Mouse (Mus musculus) gastrocnemius, adult 2 months (tissue): ENCODE data around the gene Nrk. TPM values are rescaled to one million over a fixed set of nuclear protein-coding genes. Genes with fewer than 3 reads are reported as not detected.

ENCODE experiments used
- DNase-seq: peaks from one replicate; pipeline ENCODE4 v3.0.0; 2022
- H3K27ac ChIP-seq: fragments of 200-600 bp; 2 replicates; pipeline ENCODE4 v1.8.1; 2022; ENCODE audit warnings: mild to moderate bottlenecking
- H3K4me3 ChIP-seq: fragments of 200-600 bp; 2 replicates; pipeline ENCODE4 v1.8.1; 2022; ENCODE audit warnings: mild to moderate bottlenecking, moderate library complexity
- CTCF ChIP-seq: fragments of 200-600 bp; IDR thresholded peaks from 2 replicates; pipeline ENCODE4 v1.8.1; 2022; ENCODE audit warnings: antibody characterized with exemption, mild to moderate bottlenecking, moderate library complexity
- intact Hi-C: fragments of 180-260 bp; cut with DNase I; formaldehyde crosslinking; loops from one replicate; pipeline ENCODE4 v1.15.1; 2025
- long read RNA-seq, 2 experiments: library from polyadenylated mRNA; stranded (forward); transcript quantifications; one replicate each; pipeline ENCODE4 v2.0.0; 2021
- total RNA-seq, 2 experiments: library from RNA; stranded (reverse); gene quantifications; 2 replicates each; pipeline ENCODE4 v1.2.3; 2021

Nrk gene
- total RNA-seq: under 1 TPM; 0.13 to 0.59 TPM
- long read RNA-seq, experiment 1: 0 reads
- long read RNA-seq, experiment 2: 0 reads

- intact Hi-C loops: no loop called here
- no peak for TF ChIP-seq CTCF
- DNase-seq: peak; percentile 53
- Histone ChIP-seq H3K27ac (peak within 1 kb of the TSS; percentile 12; the same call in 1 of the 2 replicates), H3K4me3 (peak within 1 kb of the TSS; percentile 74)
Measured at GRCm38 (mm10) chrX:138914041-138914776, at the start of gene Nrk. TSS of gene Nrk (plus strand) at chrX:138914430.

DNA sequence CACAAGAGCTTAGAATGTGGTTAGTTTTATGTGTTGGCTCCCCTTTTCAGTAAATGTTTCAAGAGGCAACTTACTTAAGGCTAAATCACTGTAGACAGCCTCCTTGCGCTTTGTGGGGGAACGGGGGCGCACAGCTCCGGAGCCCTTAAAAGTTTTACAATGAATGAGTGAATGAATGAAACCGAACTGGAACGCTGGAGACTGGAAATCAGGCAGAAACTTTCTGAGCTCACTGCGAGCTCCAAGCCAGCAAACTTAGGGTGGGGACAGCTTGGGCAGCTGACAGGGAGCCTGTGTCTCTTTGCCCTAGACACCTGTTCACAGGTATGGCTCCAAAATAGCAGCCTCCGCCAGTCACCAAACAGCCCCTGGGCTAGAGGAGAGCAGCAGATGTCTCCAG lies 864 bp upstream of the Nrk start:
- no peak for DNase-seq
- intact Hi-C loops: no loop called here
- no peak for TF ChIP-seq CTCF
- Histone ChIP-seq H3K27ac (no peak overlapping the region), H3K4me3 (peak overlapping the region; percentile 74)

DNA sequence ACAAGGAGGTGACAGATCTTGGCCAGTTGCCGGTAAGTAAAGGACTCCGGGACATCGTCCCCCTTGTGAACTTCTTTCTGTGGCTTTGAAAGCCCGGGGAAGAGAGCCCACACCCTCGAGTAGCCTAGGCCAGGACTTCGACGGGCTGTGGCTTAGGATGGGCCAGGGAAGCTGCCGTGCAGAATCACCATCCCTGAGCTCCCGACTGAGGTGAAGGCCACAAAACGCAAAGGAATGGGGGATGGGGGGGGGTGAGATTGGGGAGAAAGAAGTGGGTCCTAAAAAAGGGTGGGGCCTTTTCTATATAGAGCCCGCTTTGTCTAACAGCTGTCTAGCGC lies 516 bp downstream of the Nrk start:
- intact Hi-C loops: no loop called here
- peak; percentile 14 for DNase-seq
- TF ChIP-seq CTCF: no peak
- H3K27ac ChIP-seq: no peak overlapping the region
- H3K4me3 ChIP-seq: peak overlapping the region; percentile 74

DNA sequence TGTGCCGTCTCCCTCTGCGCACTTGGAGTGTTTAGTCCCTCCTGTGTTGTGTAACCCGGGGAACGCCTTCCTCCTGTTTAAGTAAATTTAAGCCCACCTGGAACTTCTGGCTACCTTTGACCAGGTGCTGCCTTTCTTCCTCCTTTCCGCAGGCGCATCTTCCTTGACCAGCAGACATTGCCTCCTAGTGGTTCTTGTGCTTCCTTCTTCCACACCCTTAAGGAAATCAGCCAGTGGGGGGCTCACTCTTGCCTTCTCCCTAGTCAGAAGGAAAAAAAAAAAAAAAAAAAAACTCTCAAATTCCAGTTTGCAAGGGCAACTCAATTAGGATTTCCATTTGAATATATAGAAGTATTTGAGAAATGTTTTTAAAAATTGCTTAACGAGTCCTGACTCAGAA lies 4.8 kb downstream of the Nrk start:
- TF ChIP-seq CTCF: peak; percentile 15; the same call in 1 of the 2 replicates
- intact Hi-C loops: no loop called here
- no peak overlapping the region for H3K4me3 ChIP-seq
- DNase-seq: no peak
- H3K27ac ChIP-seq: no peak overlapping the region

- DNase-seq: no peak
- H3K27ac ChIP-seq: no peak overlapping the region
- intact Hi-C loops: no loop called here
- H3K4me3 ChIP-seq: no peak overlapping the region
- TF ChIP-seq CTCF: no peak
Measured at GRCm38 (mm10) chrX:138943905-138944304, 29.7 kb downstream of the Nrk start.

DNA sequence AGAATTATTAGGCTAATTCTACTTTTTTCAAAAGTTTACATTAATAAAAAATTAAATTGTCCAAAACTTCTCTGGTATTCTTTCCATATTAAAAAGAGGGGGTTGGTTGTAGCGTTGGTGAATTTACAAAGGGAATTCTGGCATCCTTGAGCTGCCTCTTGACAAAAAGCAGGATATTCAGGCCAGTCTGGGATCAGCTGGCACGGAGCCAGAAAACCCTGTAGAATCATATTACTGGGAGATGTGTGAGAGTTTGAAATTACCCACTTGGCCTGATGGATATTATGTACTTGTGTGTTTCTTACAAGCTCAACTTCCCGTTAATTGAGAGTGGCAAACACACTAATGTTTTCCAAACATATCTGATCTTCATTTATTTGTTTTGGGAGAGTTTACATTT lies 46.5 kb downstream of the Nrk start:
- intact Hi-C loops: no loop called here
- TF ChIP-seq CTCF: no peak
- no peak overlapping the region for H3K4me3 ChIP-seq
- H3K27ac ChIP-seq: no peak overlapping the region
- DNase-seq: no peak

GRCm38 (mm10) chrX:138978501-138978900 lies 64.3 kb downstream of the Nrk start:
- H3K4me3 ChIP-seq: no peak overlapping the region
- H3K27ac ChIP-seq: no peak overlapping the region
- no peak for TF ChIP-seq CTCF
- intact Hi-C loops: no loop called here
- DNase-seq: no peak

DNA sequence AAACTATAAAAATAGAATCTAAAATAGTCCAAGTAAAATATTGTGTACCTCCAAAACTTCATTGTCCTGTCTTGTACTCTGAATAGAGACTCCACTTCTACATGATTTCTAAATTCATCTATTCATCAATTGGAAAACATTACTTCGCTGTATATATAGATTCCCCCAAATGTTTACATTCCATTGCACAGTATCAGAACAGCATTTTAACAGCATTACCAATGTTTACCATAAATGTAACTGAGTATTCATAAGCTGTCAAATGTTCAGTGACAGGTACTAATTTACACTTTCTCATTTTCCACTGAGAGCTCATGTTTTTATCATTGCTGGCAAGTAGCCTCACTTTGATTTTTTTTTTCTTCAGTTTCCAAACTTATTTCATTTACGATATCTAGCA lies 65.0 kb downstream of the Nrk start:
- DNase-seq: no peak
- Histone ChIP-seq H3K27ac (no peak overlapping the region), H3K4me3 (no peak overlapping the region)
- TF ChIP-seq CTCF: no peak
- intact Hi-C loops: no loop called here

- no peak for TF ChIP-seq CTCF
- Histone ChIP-seq H3K4me3 (no peak overlapping the region), H3K27ac (no peak overlapping the region)
- intact Hi-C loops: no loop called here
- DNase-seq: no peak
Measured at GRCm38 (mm10) chrX:139014524-139014923, 100.3 kb downstream of the Nrk start.

- intact Hi-C loops: no loop called here
- no peak for DNase-seq
- peak; percentile 47 for TF ChIP-seq CTCF
Measured at GRCm38 (mm10) chrX:139016540-139016939, 102.3 kb downstream of the Nrk start.

GRCm38 (mm10) chrX:139026532-139027097 lies 112.4 kb downstream of the Nrk start:
- Histone ChIP-seq H3K27ac (no peak overlapping the region), H3K4me3 (no peak overlapping the region)
- intact Hi-C loops: no loop called here
- no peak for TF ChIP-seq CTCF
- no peak for DNase-seq

More at GRCm38 (mm10) chrX:139016540-139016939, 102.3 kb downstream of the Nrk start:
- no peak overlapping the region for H3K4me3 ChIP-seq
- H3K27ac ChIP-seq: no peak overlapping the region

- intact Hi-C loops: no loop called here
- DNase-seq: peak; percentile 50
Measured at GRCm38 (mm10) chrX:139027296-139027695, 113.1 kb downstream of the Nrk start.

GRCm38 (mm10) chrX:139027909-139028308 lies 113.7 kb downstream of the Nrk start:
- no peak for TF ChIP-seq CTCF
- intact Hi-C loops: no loop called here
- no peak for DNase-seq
- Histone ChIP-seq H3K27ac (peak overlapping the region; percentile 0; the same call in 1 of the 2 replicates), H3K4me3 (no peak overlapping the region)

More at GRCm38 (mm10) chrX:139027296-139027695, 113.1 kb downstream of the Nrk start:
- no peak for TF ChIP-seq CTCF
- no peak overlapping the region for H3K4me3 ChIP-seq
- peak overlapping the region; percentile 0; the same call in 1 of the 2 replicates for H3K27ac ChIP-seq

- H3K4me3 ChIP-seq: no peak overlapping the region
- intact Hi-C loops: no loop called here
- H3K27ac ChIP-seq: no peak overlapping the region
- TF ChIP-seq CTCF: no peak
- no peak for DNase-seq
Measured at GRCm38 (mm10) chrX:139037666-139038065, 123.4 kb downstream of the Nrk start.
